Mouse (Mus musculus): Measurements from ENCODE around the gene Serf2.

The Serf2 gene

DNA sequence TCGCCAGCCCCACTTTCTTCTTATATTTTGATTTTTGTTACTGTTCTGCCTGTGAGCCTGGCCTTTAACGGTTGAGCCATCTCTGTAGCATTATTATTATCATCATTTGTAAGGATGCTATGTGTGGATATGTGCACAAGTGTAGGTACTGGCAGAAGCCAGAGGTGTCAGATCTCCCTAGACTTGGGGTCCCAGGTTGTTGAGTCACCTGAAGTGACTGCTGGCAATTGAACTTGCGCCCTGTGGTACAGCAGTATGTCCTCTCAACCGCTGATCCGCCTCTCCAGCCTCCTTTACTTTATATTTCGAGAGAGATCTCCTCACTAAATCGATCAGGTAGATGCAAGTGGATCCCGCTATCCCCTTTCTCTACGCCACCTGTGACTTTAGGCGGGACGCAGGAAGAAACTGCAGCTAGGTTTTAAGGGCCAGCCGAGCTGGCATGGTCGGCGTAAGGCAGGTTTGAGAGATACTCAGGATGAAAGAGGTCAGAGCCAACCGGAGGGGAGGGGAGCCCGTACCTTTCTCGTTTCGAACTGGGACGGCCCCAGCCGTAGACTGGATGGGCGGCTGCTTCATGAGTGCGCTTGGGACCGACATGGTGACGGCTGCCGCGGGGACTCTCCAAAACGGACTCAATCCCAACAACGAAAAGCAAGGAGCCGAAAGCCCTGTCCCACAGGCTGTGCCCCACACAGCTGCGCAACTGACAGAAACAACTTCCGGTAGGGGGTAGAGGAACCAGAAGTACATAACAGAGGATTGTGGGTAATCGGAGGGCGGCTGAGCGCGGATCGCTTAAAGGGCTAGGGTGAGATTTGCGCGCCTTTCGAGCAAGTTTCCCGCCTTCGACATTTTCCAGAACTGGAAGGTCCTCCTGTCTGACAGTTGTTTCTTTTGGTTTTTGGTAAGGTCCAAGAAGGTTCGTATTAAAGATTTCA lies 57.2 kb downstream of the Serf2 start, which contains the start of the genes Mfap1a and Wdr76:
Mfap1a (minus strand) TSS at position 724 of the 941 bp plus-strand sequence.
Wdr76 (plus strand) TSS at position 782 of the 941 bp plus-strand sequence.
- DNase-seq (ENCODE audit: low spot score) = peak; percentile 58

- DNase-seq (ENCODE audit: low spot score) = no peak
Measured at GRCm38 (mm10) chr2:121507173-121507950, 58.4 kb downstream of the Serf2 start.
